Mouse (Mus musculus): ENCODE results near the gene Plppr1. TPM values are rescaled to one million over a fixed set of nuclear protein-coding genes. Genes with fewer than 3 reads are reported as not detected.

The Plppr1 gene
- total and polyA plus RNA-seq, 2 experiments from 2014 or later: 41.0 to 54.6 TPM

GRCm38 (mm10) chr4:49244791-49245190 lies 185.7 kb downstream of the Plppr1 start:
- H3K27ac ChIP-seq (ENCODE audit: low read depth, low read length): no peak overlapping the region
- no peak overlapping the region for H3K9ac ChIP-seq (replicated peaks; ENCODE audit: low read length, poor library complexity, severe bottlenecking)
- DNase-seq (ENCODE audit: low spot score) (no peak), ATAC-seq (ENCODE audit: low FRiP score) (no peak)
- TF ChIP-seq CTCF (IDR thresholded peaks at IDR 0.05): no peak
- no peaks in the 10 kb centered on the region for H3K27me3 ChIP-seq (ENCODE audit: insufficient read depth, low read length)
- no peak overlapping the region for H3K4me3 ChIP-seq (ENCODE audit: low read depth, low read length)
- H3K4me1 ChIP-seq (ENCODE audit: insufficient read depth, low read length): no peaks in the 10 kb centered on the region
- H3K36me3 ChIP-seq (ENCODE audit: insufficient read depth, low read length): no peaks in the 10 kb centered on the region
- H3K9me3 ChIP-seq (ENCODE audit: low read length): no peaks in the 10 kb centered on the region
- 46% methylated on average over 5 of the region's 5 CpGs for WGBS
- H3K4me2 ChIP-seq (ENCODE audit: low read depth, low read length, poor library complexity, severe bottlenecking): no peak overlapping the region

- Histone ChIP-seq H3K4me2 (ENCODE audit: low read depth, low read length, poor library complexity, severe bottlenecking) (no peak overlapping the region), H3K36me3 (ENCODE audit: insufficient read depth, low read length) (no peaks in the 10 kb centered on the region), H3K27me3 (ENCODE audit: insufficient read depth, low read length) (no peaks in the 10 kb centered on the region), H3K4me1 (ENCODE audit: insufficient read depth, low read length) (no peaks in the 10 kb centered on the region), H3K4me3 (ENCODE audit: low read depth, low read length) (no peak overlapping the region), H3K9me3 (ENCODE audit: low read length) (no peaks in the 10 kb centered on the region), H3K27ac (ENCODE audit: low read depth, low read length) (no peak overlapping the region), H3K9ac (replicated peaks; ENCODE audit: low read length, poor library complexity, severe bottlenecking) (no peak overlapping the region)
- DNase-seq (ENCODE audit: low spot score) (no peak), ATAC-seq (ENCODE audit: low FRiP score) (no peak)
- TF ChIP-seq CTCF (IDR thresholded peaks at IDR 0.05): no peak
- 74% methylated on average over 2 of the region's 2 CpGs for WGBS
Observed at GRCm38 (mm10) chr4:49245274-49245673, 186.2 kb downstream of the Plppr1 start.

DNA sequence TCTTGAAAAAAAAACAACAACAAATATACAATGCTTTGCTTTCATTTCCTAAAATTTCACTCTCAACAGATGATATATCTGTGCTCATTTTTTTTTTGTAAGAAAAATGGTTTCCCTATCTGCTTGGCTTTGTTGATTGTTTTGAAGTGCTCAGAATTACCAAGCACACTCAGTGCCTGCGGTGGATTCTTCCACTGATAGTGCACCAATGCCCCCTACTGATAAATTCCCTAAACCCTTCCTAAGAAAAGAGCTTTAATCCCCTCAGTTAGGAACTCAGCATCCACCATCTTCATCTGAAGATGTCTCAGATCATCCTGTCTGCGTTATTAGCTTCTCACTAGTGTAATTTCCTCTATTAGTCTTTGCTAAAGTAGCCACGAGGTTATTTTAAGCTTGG lies 192.2 kb downstream of the Plppr1 start:
- H3K27ac ChIP-seq (ENCODE audit: low read depth, low read length): no peak overlapping the region
- H3K4me1 ChIP-seq (ENCODE audit: insufficient read depth, low read length): no peaks in the 10 kb centered on the region
- no peak overlapping the region for H3K4me3 ChIP-seq (ENCODE audit: low read depth, low read length)
- ATAC-seq (ENCODE audit: low FRiP score) (no peak), DNase-seq (ENCODE audit: low spot score) (peak; percentile 76)
- no peak overlapping the region for H3K9ac ChIP-seq (replicated peaks; ENCODE audit: low read length, poor library complexity, severe bottlenecking)
- no peaks in the 10 kb centered on the region for H3K9me3 ChIP-seq (ENCODE audit: low read length)
- no peaks in the 10 kb centered on the region for H3K27me3 ChIP-seq (ENCODE audit: insufficient read depth, low read length)
- WGBS: 7% methylated on average over 3 of the region's 3 CpGs
- H3K4me2 ChIP-seq (ENCODE audit: low read depth, low read length, poor library complexity, severe bottlenecking): no peak overlapping the region
- TF ChIP-seq CTCF (IDR thresholded peaks at IDR 0.05): peak; percentile 73
- H3K36me3 ChIP-seq (ENCODE audit: insufficient read depth, low read length): no peaks in the 10 kb centered on the region

- no peak for DNase-seq (ENCODE audit: low spot score)
- Histone ChIP-seq H3K36me3 (ENCODE audit: insufficient read depth, low read length) (no peaks in the 10 kb centered on the region), H3K9ac (replicated peaks; ENCODE audit: low read length, poor library complexity, severe bottlenecking) (no peak overlapping the region), H3K9me3 (ENCODE audit: low read length) (no peaks in the 10 kb centered on the region), H3K27ac (ENCODE audit: low read depth, low read length) (no peak overlapping the region), H3K4me1 (ENCODE audit: insufficient read depth, low read length) (no peaks in the 10 kb centered on the region), H3K4me2 (ENCODE audit: low read depth, low read length, poor library complexity, severe bottlenecking) (no peak overlapping the region), H3K4me3 (ENCODE audit: low read depth, low read length) (no peak overlapping the region), H3K27me3 (ENCODE audit: insufficient read depth, low read length) (no peaks in the 10 kb centered on the region)
- ATAC-seq (ENCODE audit: low FRiP score): no peak
- TF ChIP-seq CTCF (IDR thresholded peaks at IDR 0.05): no peak
- 92% methylated on average over 3 of the region's 3 CpGs for WGBS
Observed at GRCm38 (mm10) chr4:49252169-49252568, 193.1 kb downstream of the Plppr1 start.

DNA sequence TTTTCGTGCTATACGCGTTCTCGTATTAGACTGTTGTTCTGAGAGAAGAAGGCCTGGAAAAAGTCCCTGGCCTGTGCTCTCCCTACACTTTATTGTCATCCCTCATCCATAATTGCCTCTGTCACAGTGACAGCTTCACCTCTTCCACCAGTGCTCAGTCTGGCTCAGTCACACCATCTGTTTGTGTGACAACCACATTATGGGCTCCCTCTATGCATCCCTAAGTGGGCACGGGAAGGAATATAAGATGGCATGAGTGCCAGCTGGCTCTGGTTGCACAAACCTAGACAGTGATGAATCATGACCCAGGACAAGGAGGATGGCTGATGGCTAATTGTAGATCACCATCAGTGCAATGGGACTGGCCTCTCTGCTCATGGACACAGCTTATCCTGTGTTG lies 219.4 kb downstream of the Plppr1 start:
- Histone ChIP-seq H3K4me1 (ENCODE audit: insufficient read depth, low read length) (no peaks in the 10 kb centered on the region), H3K27me3 (ENCODE audit: insufficient read depth, low read length) (no peaks in the 10 kb centered on the region), H3K4me3 (ENCODE audit: low read depth, low read length) (no peak overlapping the region), H3K27ac (ENCODE audit: low read depth, low read length) (no peak overlapping the region), H3K9me3 (ENCODE audit: low read length) (no peaks in the 10 kb centered on the region), H3K4me2 (ENCODE audit: low read depth, low read length, poor library complexity, severe bottlenecking) (no peak overlapping the region), H3K9ac (replicated peaks; ENCODE audit: low read length, poor library complexity, severe bottlenecking) (no peak overlapping the region), H3K36me3 (ENCODE audit: insufficient read depth, low read length) (no peaks in the 10 kb centered on the region)
- ATAC-seq (ENCODE audit: low FRiP score) (peak; percentile 44; the same call in 1 of the 2 replicates), DNase-seq (ENCODE audit: low spot score) (peak; percentile 89)
- WGBS: 81% methylated on average over 5 of the region's 5 CpGs
- TF ChIP-seq CTCF (IDR thresholded peaks at IDR 0.05): no peak

- H3K4me3 ChIP-seq (ENCODE audit: low read depth, low read length): no peak overlapping the region
- H3K9me3 ChIP-seq (ENCODE audit: low read length): no peaks in the 10 kb centered on the region
- no peak for TF ChIP-seq CTCF (IDR thresholded peaks at IDR 0.05)
- WGBS: 79% methylated on average over 13 of the region's 15 CpGs
- H3K4me2 ChIP-seq (ENCODE audit: low read depth, low read length, poor library complexity, severe bottlenecking): no peak overlapping the region
- DNase-seq (ENCODE audit: low spot score): no peak
- H3K9ac ChIP-seq (replicated peaks; ENCODE audit: low read length, poor library complexity, severe bottlenecking): no peak overlapping the region
- no peaks in the 10 kb centered on the region for H3K27me3 ChIP-seq (ENCODE audit: insufficient read depth, low read length)
- 0 out of 2 replicates have a peak, but pooled peaks have one; percentile 31 for ATAC-seq (ENCODE audit: low FRiP score)
- no peaks in the 10 kb centered on the region for H3K4me1 ChIP-seq (ENCODE audit: insufficient read depth, low read length)
- peak overlapping the region; percentile 67 for H3K27ac ChIP-seq (ENCODE audit: low read depth, low read length)
- no peaks in the 10 kb centered on the region for H3K36me3 ChIP-seq (ENCODE audit: insufficient read depth, low read length)
Observed at GRCm38 (mm10) chr4:49284692-49285291, 225.7 kb downstream of the Plppr1 start.
